Mouse (Mus musculus): ENCODE measurements around the gene Polr3e. TPM values are rescaled to one million over a fixed set of nuclear protein-coding genes. Genes with fewer than 3 reads are reported as not detected.

Gene Polr3e
- polyA plus RNA-seq, 1 experiment, result 8.9 TPM

- Histone ChIP-seq H3K4me3 (replicated peaks) (no peak overlapping the region), H3K36me3 (replicated peaks; ENCODE audit: low read length) (peaks cover 73% of the 10 kb centered on the region), H3K4me1 (peaks cover 92% of the 10 kb centered on the region), H3K9me3 (no peaks in the 10 kb centered on the region), H3K27me3 (replicated peaks) (no peaks in the 10 kb centered on the region)
- no peak for TF ChIP-seq FLI1 (IDR thresholded peaks at IDR 0.05; ENCODE audit: low read length)
- TF ChIP-seq GATA1 (IDR thresholded peaks at IDR 0.05; ENCODE audit: borderline replicate concordance, low read length), result no peak
Observed at GRCm38 (mm10) chr7:120880770-120881169, 36.8 kb upstream of the Polr3e start.

DNA sequence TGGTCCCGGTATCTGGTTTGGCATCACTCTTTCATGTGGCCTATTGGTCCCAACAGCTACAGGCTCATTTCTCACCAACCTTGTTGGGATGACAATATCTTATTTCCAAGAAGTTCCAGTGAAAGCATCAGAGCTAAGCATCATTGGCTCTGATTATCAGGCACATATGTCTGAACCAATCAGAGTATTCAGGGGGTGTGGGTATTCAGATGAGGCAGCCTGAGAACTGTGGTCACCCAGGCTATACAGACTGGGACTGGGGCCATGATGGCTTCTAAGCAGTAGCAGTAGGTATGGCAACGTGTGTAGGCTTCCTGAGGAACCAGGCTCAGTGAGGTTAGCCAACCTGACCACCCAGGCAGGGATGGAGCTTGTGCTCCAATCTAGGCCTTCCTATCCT lies 36.1 kb upstream of the Polr3e start:
- TF ChIP-seq FLI1 (IDR thresholded peaks at IDR 0.05; ENCODE audit: low read length), result no peak
- no peak for TF ChIP-seq GATA1 (IDR thresholded peaks at IDR 0.05; ENCODE audit: borderline replicate concordance, low read length)
- H3K27me3 ChIP-seq (replicated peaks), result no peaks in the 10 kb centered on the region
- H3K4me1 ChIP-seq, result peaks cover 87% of the 10 kb centered on the region
- H3K4me3 ChIP-seq (replicated peaks), result peak overlapping the region; percentile 12
- H3K36me3 ChIP-seq (replicated peaks; ENCODE audit: low read length), result peaks cover 74% of the 10 kb centered on the region
- H3K9me3 ChIP-seq, result no peaks in the 10 kb centered on the region

DNA sequence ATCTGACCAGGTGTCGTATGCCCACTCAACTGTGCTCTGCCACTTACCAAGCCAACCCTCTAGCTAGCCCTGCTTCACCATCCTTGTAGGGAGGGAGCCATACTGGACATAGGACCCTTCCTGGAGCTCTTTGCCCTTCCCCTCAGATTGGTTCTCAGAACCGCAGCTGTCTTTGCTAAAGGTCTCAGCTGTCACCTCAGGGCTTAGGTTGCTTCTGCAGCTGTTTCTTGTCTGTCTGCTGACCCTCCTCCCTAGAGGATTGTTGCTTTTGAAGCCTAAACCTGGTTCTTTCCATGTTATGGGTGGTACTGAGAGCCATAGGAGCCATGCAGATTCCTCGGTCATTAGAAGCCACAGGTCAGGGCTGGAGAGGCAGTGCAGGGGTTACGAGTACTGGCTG lies 34.9 kb upstream of the Polr3e start:
- Histone ChIP-seq H3K4me3 (replicated peaks) (no peak overlapping the region), H3K4me1 (peaks cover 84% of the 10 kb centered on the region), H3K27me3 (replicated peaks) (no peaks in the 10 kb centered on the region), H3K36me3 (replicated peaks; ENCODE audit: low read length) (peaks cover 79% of the 10 kb centered on the region), H3K9me3 (no peaks in the 10 kb centered on the region)
- TF ChIP-seq FLI1 (IDR thresholded peaks at IDR 0.05; ENCODE audit: low read length) (no peak), GATA1 (IDR thresholded peaks at IDR 0.05; ENCODE audit: borderline replicate concordance, low read length) (no peak)

GRCm38 (mm10) chr7:120883523-120884290 lies 33.8 kb upstream of the Polr3e start:
- peak overlapping the region; percentile 34 for H3K4me3 ChIP-seq (replicated peaks)
- no peaks in the 10 kb centered on the region for H3K9me3 ChIP-seq
- peaks cover 81% of the 10 kb centered on the region for H3K4me1 ChIP-seq
- no peaks in the 10 kb centered on the region for H3K27me3 ChIP-seq (replicated peaks)
- peaks cover 80% of the 10 kb centered on the region for H3K36me3 ChIP-seq (replicated peaks; ENCODE audit: low read length)
- TF ChIP-seq GATA1 (IDR thresholded peaks at IDR 0.05; ENCODE audit: borderline replicate concordance, low read length), result no peak
- no peak for TF ChIP-seq FLI1 (IDR thresholded peaks at IDR 0.05; ENCODE audit: low read length)

GRCm38 (mm10) chr7:120884746-120885145 lies 32.8 kb upstream of the Polr3e start:
- TF ChIP-seq GATA1 (IDR thresholded peaks at IDR 0.05; ENCODE audit: borderline replicate concordance, low read length), result no peak
- TF ChIP-seq FLI1 (IDR thresholded peaks at IDR 0.05; ENCODE audit: low read length), result no peak
- Histone ChIP-seq H3K36me3 (replicated peaks; ENCODE audit: low read length) (peaks cover 82% of the 10 kb centered on the region), H3K9me3 (no peaks in the 10 kb centered on the region), H3K4me1 (peaks cover 76% of the 10 kb centered on the region), H3K4me3 (replicated peaks) (no peak overlapping the region), H3K27me3 (replicated peaks) (no peaks in the 10 kb centered on the region)

DNA sequence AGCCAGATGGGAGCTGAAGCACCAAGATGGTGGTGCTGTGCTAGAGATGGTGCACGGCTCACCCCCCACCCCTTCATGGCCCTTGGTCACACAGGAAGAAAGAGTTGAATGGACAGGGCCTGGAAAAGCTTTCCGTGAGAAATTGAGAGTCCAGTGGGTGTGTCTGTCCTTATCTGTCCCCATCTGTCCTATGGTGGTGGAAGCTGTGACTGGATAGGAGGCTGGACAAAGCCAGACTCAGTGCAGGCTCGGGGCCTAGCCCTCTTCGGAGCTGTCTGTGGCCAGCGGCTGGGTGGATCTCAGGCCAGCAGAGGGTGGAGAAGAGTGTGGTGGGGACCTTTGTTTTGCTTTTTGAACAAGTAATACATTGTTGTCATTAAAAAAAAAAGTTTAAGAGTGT lies 24.4 kb upstream of the Polr3e start:
- Histone ChIP-seq H3K9me3 (no peaks in the 10 kb centered on the region), H3K4me1 (peaks cover 16% of the 10 kb centered on the region), H3K27me3 (replicated peaks) (no peaks in the 10 kb centered on the region), H3K36me3 (replicated peaks; ENCODE audit: low read length) (peaks cover 96% of the 10 kb centered on the region), H3K4me3 (replicated peaks) (no peak overlapping the region)
- no peak for TF ChIP-seq FLI1 (IDR thresholded peaks at IDR 0.05; ENCODE audit: low read length)
- no peak for TF ChIP-seq GATA1 (IDR thresholded peaks at IDR 0.05; ENCODE audit: borderline replicate concordance, low read length)

DNA sequence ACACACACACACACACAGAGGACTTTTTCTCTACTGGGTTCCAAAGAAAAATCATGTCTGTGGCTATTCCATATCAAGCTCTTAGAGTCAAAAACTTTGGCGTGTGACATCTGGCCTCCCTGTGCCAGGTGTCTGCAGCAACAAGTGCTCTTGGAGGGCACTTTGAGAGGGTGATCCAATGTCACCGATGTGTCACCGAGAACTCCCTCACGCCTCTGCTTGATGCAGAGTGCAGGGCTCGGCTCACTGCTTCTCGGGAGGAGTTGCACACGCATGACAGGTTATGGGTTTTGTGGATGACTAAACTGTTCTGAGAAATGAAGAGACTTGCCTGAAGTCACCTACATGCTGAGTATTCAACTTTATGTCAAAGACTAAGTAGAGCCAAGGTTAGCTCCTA lies 20.5 kb upstream of the Polr3e start:
- no peaks in the 10 kb centered on the region for H3K27me3 ChIP-seq (replicated peaks)
- peaks cover 31% of the 10 kb centered on the region for H3K4me1 ChIP-seq
- no peak overlapping the region for H3K4me3 ChIP-seq (replicated peaks)
- no peaks in the 10 kb centered on the region for H3K9me3 ChIP-seq
- TF ChIP-seq FLI1 (IDR thresholded peaks at IDR 0.05; ENCODE audit: low read length) (no peak), GATA1 (IDR thresholded peaks at IDR 0.05; ENCODE audit: borderline replicate concordance, low read length) (no peak)
- peaks cover 88% of the 10 kb centered on the region for H3K36me3 ChIP-seq (replicated peaks; ENCODE audit: low read length)

DNA sequence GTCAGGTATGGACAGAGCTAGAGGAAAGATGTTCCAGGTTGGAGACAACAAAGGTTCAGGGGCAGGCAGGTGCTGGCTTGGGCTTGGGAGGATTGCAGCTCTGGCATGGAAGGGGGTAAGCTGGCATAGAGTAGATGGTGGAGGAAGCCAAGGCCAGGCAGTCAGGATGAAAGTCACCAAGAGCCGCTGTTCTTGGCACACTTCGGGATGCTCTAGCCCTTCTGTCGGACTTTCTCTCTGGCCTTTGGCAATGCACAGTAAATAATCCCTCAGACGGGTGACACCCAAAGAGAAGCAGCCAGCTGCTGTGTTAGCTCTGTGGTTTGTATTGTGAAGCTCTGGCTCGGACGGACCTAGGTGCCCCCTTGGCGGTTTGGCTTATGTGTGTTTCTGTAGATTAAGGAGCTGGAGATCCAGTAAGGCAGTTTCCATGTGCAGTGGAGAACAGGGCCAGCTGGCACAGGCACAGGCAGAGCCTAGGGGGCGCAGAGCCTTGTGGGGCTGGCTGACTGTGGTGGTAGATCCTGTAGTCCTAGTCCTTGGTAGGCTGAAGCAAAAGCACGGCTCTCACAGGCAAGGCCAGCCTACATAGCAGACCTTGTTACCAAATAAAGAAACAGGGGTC lies 19.7 kb upstream of the Polr3e start:
- H3K4me3 ChIP-seq (replicated peaks), result no peak overlapping the region
- TF ChIP-seq GATA1 (IDR thresholded peaks at IDR 0.05; ENCODE audit: borderline replicate concordance, low read length) (no peak), FLI1 (IDR thresholded peaks at IDR 0.05; ENCODE audit: low read length) (no peak)
- H3K27me3 ChIP-seq (replicated peaks), result no peaks in the 10 kb centered on the region
- H3K9me3 ChIP-seq, result no peaks in the 10 kb centered on the region
- peaks cover 30% of the 10 kb centered on the region for H3K4me1 ChIP-seq
- peaks cover 88% of the 10 kb centered on the region for H3K36me3 ChIP-seq (replicated peaks; ENCODE audit: low read length)

DNA sequence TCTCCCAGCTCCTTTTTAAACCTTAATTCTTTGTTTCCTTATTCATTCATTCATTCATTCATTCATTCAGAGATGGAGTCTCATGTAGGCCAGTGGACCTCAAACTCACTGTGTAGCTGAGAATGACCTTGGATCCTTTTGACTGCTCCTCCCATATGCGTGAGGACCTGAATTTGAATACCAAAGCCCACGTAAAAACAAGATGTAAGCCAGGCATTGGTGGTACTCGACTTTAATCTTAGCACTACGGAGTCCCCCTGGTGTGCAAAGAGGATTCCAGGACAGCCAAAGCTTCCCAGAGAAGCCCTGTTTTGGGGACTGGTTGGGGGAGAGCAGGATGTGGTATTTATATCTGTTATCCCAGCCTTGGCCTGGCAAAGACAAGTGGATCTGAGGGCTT lies 17.4 kb upstream of the Polr3e start:
- Histone ChIP-seq H3K4me3 (replicated peaks) (no peak overlapping the region), H3K36me3 (replicated peaks; ENCODE audit: low read length) (peaks cover 88% of the 10 kb centered on the region), H3K9me3 (no peaks in the 10 kb centered on the region), H3K27me3 (replicated peaks) (no peaks in the 10 kb centered on the region), H3K4me1 (peaks cover 27% of the 10 kb centered on the region)
- no peak for TF ChIP-seq FLI1 (IDR thresholded peaks at IDR 0.05; ENCODE audit: low read length)
- TF ChIP-seq GATA1 (IDR thresholded peaks at IDR 0.05; ENCODE audit: borderline replicate concordance, low read length), result no peak

- Histone ChIP-seq H3K9me3 (no peaks in the 10 kb centered on the region), H3K4me3 (replicated peaks) (no peak overlapping the region), H3K36me3 (replicated peaks; ENCODE audit: low read length) (peaks cover 87% of the 10 kb centered on the region), H3K27me3 (replicated peaks) (no peaks in the 10 kb centered on the region), H3K4me1 (peaks cover 27% of the 10 kb centered on the region)
- TF ChIP-seq GATA1 (IDR thresholded peaks at IDR 0.05; ENCODE audit: borderline replicate concordance, low read length), result no peak
- no peak for TF ChIP-seq FLI1 (IDR thresholded peaks at IDR 0.05; ENCODE audit: low read length)
Observed at GRCm38 (mm10) chr7:120901701-120902100, 15.8 kb upstream of the Polr3e start.

Data from megakaryocyte, embryonic 14.5 days (primary cell).